Mouse (Mus musculus) testis, postnatal 10 days (tissue): ENCODE measurements around the gene Lama5.

Experiments
- DNase-seq: peaks from one replicate; pipeline ENCODE4 v3.0.0; 2021; ENCODE audit warnings: low spot score

Gene Lama5

GRCm38 (mm10) chr2:180146091-180146490 lies 79.6 kb downstream of the Lama5 start:
- DNase-seq, result no peak

GRCm38 (mm10) chr2:180135414-180135813 lies 90.2 kb downstream of the Lama5 start:
- no peak for DNase-seq

GRCm38 (mm10) chr2:180133911-180134310 lies 91.7 kb downstream of the Lama5 start:
- DNase-seq, result no peak

GRCm38 (mm10) chr2:180133231-180133630 lies 92.4 kb downstream of the Lama5 start:
- DNase-seq, result no peak

GRCm38 (mm10) chr2:180127675-180128074 lies 98.0 kb downstream of the Lama5 start:
- no peak for DNase-seq
